Mouse (Mus musculus) brain, embryonic 14.5 days (tissue): ENCODE measurements around the gene Nr1i3.

ENCODE experiments used
- CTCF ChIP-seq: fragments of 200-500 bp; IDR thresholded peaks from 2 replicates; pipeline ENCODE4 v1.5.1; 2012; ENCODE audit warnings: inconsistent platforms, mild to moderate bottlenecking, moderate library complexity, borderline replicate concordance; ENCODE audit not compliant: insufficient read depth, insufficient read length; ENCODE audit errors: extremely low read depth
- POLR2A ChIP-seq: fragments of 200-500 bp; IDR thresholded peaks from 2 replicates; pipeline ENCODE4 v1.6.1; 2012; ENCODE audit warnings: mild to moderate bottlenecking, inconsistent platforms, borderline replicate concordance; ENCODE audit not compliant: poor library complexity, insufficient read depth, insufficient read length, severe bottlenecking; ENCODE audit errors: extremely low read depth

DNA sequence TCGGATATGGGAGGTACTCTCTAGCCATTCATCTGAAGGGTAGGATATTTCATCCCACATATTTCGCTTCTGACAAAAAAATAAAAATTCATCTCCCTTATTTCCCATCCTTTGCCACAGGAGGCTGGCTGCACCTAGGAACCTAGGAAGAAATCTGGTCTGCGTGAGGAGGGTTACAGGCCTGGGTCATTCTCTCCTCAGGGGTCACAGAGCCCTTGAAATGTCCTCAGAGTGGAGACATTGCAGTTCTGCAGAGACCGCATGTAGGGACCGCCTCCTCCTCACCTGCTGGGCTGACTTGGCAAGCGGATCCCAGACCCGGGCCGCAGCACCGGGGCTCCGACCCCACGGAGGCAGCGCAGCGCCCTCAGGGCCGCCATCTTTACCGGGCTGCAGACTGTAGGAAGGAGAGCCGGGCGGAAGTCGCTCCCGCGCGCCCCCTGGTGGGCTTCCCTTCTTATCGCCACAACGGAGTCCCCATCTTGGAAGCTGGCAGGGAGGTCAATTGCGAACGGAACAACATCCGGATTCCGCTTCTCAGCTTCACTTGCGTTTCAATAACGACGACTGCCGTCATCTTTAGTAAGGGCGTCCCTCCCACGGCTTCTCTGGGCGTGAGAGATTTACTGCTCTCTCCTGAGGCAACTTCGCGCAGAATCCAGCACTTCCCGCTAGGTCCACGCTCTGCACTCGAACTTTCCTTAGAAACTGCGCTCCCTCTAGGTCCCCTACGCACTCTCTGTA, 33.1 kb downstream of the Nr1i3 start:
- TF ChIP-seq POLR2A = peak; percentile 87
- TF ChIP-seq CTCF = peak; percentile 92
